In the genomic region with DNA sequence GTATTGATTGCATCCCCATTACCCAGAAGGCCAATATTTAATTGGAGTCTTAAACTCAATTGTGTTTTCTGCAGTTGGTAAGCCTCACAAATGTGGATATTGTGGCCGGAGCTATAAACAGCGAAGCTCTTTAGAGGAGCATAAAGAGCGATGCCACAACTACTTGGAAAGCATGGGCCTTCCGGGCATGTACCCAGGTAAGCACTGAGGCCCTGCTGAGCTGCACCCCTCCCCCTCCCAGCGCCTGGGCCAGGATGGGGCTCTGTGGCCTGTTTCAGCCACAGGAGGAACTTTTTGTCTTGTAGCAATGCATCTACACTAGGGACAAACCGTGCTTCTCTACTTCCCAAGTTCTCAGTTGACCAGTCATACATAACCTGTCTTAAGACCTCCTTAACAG, we compare ENCODE assay signal across 26 mouse cellular contexts.
"Had no signal": no experiment of that assay in that cellular context is flagged by ENCODE, and none has a peak within 500 bp of the region (broad histone marks: within the 10 kb centered on the region; RNA-seq: fewer than 3 reads in every experiment).

No protein-coding gene starts in this region.

- H3K4me2 ChIP-seq: embryonic facial prominence, embryonic 12.5 days; embryonic facial prominence, embryonic 13.5 days; embryonic facial prominence, embryonic 15.5 days; forebrain, embryonic 12.5 days; forebrain, embryonic 13.5 days; forebrain, embryonic 15.5 days had no signal

- DNase-seq: cerebellum, adult 2 months; cerebellum, adult 8-10 months; cerebellum, adult 9-10 months; cerebellum, adult 9-11 months; cerebellum, postnatal 25 days; cerebellum, postnatal 36 days; embryo, embryonic 11 days; forebrain, postnatal 0 days; gastrocnemius, adult 2 months; gastrocnemius, postnatal 10 days; gastrocnemius, postnatal 14 days; gastrocnemius, postnatal 25 days; gastrocnemius, postnatal 36 days; heart, adult 18-20 months; heart, adult 2 months had no signal

- H3K4me3 ChIP-seq: embryonic facial prominence, embryonic 10.5 days; embryonic facial prominence, embryonic 12.5 days; embryonic facial prominence, embryonic 13.5 days; embryonic facial prominence, embryonic 15.5 days; erythroblast, embryonic 14.5 days; forebrain, embryonic 10.5 days; forebrain, embryonic 12.5 days; forebrain, embryonic 13.5 days; forebrain, embryonic 15.5 days; gastrocnemius, adult 2 months; heart, adult 2 months had no signal

- H3K27me3 ChIP-seq: embryonic facial prominence, embryonic 12.5 days; embryonic facial prominence, embryonic 13.5 days; embryonic facial prominence, embryonic 15.5 days; forebrain, embryonic 12.5 days; forebrain, embryonic 13.5 days; forebrain, embryonic 15.5 days had no signal

- H3K36me3 ChIP-seq: embryonic facial prominence, embryonic 10.5 days; embryonic facial prominence, embryonic 12.5 days; embryonic facial prominence, embryonic 13.5 days; embryonic facial prominence, embryonic 15.5 days; forebrain, embryonic 10.5 days; forebrain, embryonic 12.5 days; forebrain, embryonic 15.5 days had no signal

- ATAC-seq: forebrain, embryonic 13.5 days; forebrain, embryonic 14.5 days; forebrain, embryonic 15.5 days; forebrain, embryonic 16.5 days; forebrain, postnatal 0 days had no signal

- H3K9me3 ChIP-seq: embryonic facial prominence, embryonic 10.5 days; embryonic facial prominence, embryonic 12.5 days; embryonic facial prominence, embryonic 13.5 days; embryonic facial prominence, embryonic 15.5 days; forebrain, embryonic 10.5 days; forebrain, embryonic 12.5 days; forebrain, embryonic 13.5 days; forebrain, embryonic 15.5 days had no signal

- H3K27ac ChIP-seq: embryonic facial prominence, embryonic 10.5 days; embryonic facial prominence, embryonic 12.5 days; embryonic facial prominence, embryonic 13.5 days; embryonic facial prominence, embryonic 15.5 days; forebrain, embryonic 10.5 days; forebrain, embryonic 12.5 days; forebrain, embryonic 13.5 days; forebrain, embryonic 15.5 days; gastrocnemius, adult 2 months; heart, adult 2 months had no signal

- H3K9ac ChIP-seq: embryonic facial prominence, embryonic 12.5 days; embryonic facial prominence, embryonic 13.5 days; embryonic facial prominence, embryonic 15.5 days; forebrain, embryonic 12.5 days; forebrain, embryonic 13.5 days; forebrain, embryonic 15.5 days; forebrain, postnatal 0 days had no signal

- H3K4me1 ChIP-seq: embryonic facial prominence, embryonic 10.5 days; embryonic facial prominence, embryonic 12.5 days; embryonic facial prominence, embryonic 13.5 days; embryonic facial prominence, embryonic 15.5 days; forebrain, embryonic 12.5 days; forebrain, embryonic 15.5 days had no signal
